Mouse (Mus musculus): ENCODE results near the gene Gstm7.
"Not testable (repeated sequence)": the region's sequence is repeated elsewhere in the genome, so short reads cannot be mapped to it uniquely, and the experiment has no call there.

Gene Gstm7

GRCm38 (mm10) chr3:107931670-107932069 is at the start of gene Gstm7:
TSS of gene Gstm7 (minus strand) at chr3:107931817.
- DNase-seq (ENCODE audit: low spot score in 2 of 2), result peak; percentile 97 to 98

- no peak for DNase-seq (ENCODE audit: low spot score in 2 of 2)
These were observed 49.6 kb upstream of the Gstm7 start for GRCm38 (mm10) chr3:107981261-107981660.

GRCm38 (mm10) chr3:107977691-107978090 is 46.1 kb upstream of the Gstm7 start:
- no peak for DNase-seq (ENCODE audit: low spot score in 2 of 2)

- no peak for DNase-seq (ENCODE audit: low spot score in 2 of 2)
These were observed 42.6 kb upstream of the Gstm7 start for GRCm38 (mm10) chr3:107974237-107974636.

- DNase-seq (ENCODE audit: low spot score in 2 of 2), result no peak
These were observed 40.5 kb upstream of the Gstm7 start for GRCm38 (mm10) chr3:107972070-107972469.

GRCm38 (mm10) chr3:107971101-107971500 is 39.5 kb upstream of the Gstm7 start:
- DNase-seq (ENCODE audit: low spot score in 2 of 2), result not testable (repeated sequence)

- no peak for DNase-seq (ENCODE audit: low spot score in 2 of 2)
These were observed 37.2 kb upstream of the Gstm7 start, which contains the start of gene Gstm3 for GRCm38 (mm10) chr3:107968724-107969395. TSS of gene Gstm3 (minus strand) at chr3:107969283.

- DNase-seq (ENCODE audit: low spot score in 2 of 2), result no peak
These were observed 35.0 kb upstream of the Gstm7 start for GRCm38 (mm10) chr3:107966631-107967030.

GRCm38 (mm10) chr3:107965592-107965991 is 34.0 kb upstream of the Gstm7 start:
- DNase-seq (ENCODE audit: low spot score in 2 of 2), result no peak

- no peak for DNase-seq (ENCODE audit: low spot score in 2 of 2)
These were observed 33.2 kb upstream of the Gstm7 start for GRCm38 (mm10) chr3:107964656-107965308.

GRCm38 (mm10) chr3:107964026-107964425 is 32.4 kb upstream of the Gstm7 start:
- no peak for DNase-seq (ENCODE audit: low spot score in 2 of 2)

- DNase-seq (ENCODE audit: low spot score in 2 of 2), result not testable (repeated sequence)
These were observed 23.6 kb upstream of the Gstm7 start for GRCm38 (mm10) chr3:107955260-107955659.

- no peak for DNase-seq (ENCODE audit: low spot score in 2 of 2)
These were observed 22.3 kb upstream of the Gstm7 start for GRCm38 (mm10) chr3:107953906-107954305.

GRCm38 (mm10) chr3:107953328-107953755 is 21.7 kb upstream of the Gstm7 start:
- DNase-seq (ENCODE audit: low spot score in 2 of 2), result peak; percentile 40 to 42

- DNase-seq (ENCODE audit: low spot score in 2 of 2), result no peak
These were observed 18.9 kb upstream of the Gstm7 start for GRCm38 (mm10) chr3:107950531-107950930.

GRCm38 (mm10) chr3:107949461-107949860 is 17.8 kb upstream of the Gstm7 start:
- not testable (repeated sequence) for DNase-seq (ENCODE audit: low spot score in 2 of 2)

- DNase-seq (ENCODE audit: low spot score in 2 of 2), result no peak
These were observed 14.1 kb upstream of the Gstm7 start for GRCm38 (mm10) chr3:107945729-107946128.

GRCm38 (mm10) chr3:107943239-107943990 is 11.8 kb upstream of the Gstm7 start, which contains the start of gene Gstm6:
TSS of gene Gstm6 (minus strand) at chr3:107943749.
- no peak for DNase-seq (ENCODE audit: low spot score in 2 of 2)

- DNase-seq (ENCODE audit: low spot score in 2 of 2), result no peak
These were observed 9.6 kb upstream of the Gstm7 start for GRCm38 (mm10) chr3:107941261-107941660.

GRCm38 (mm10) chr3:107940524-107940923 is 8.9 kb upstream of the Gstm7 start:
- DNase-seq (ENCODE audit: low spot score in 2 of 2), result no peak

- peak in 1 of 2 experiments; percentile 65 for DNase-seq (ENCODE audit: low spot score in 2 of 2)
These were observed 8.2 kb upstream of the Gstm7 start for GRCm38 (mm10) chr3:107939830-107940229.

- peak in 1 of 2 experiments; percentile 56 for DNase-seq (ENCODE audit: low spot score in 2 of 2)
These were observed 7.8 kb upstream of the Gstm7 start for GRCm38 (mm10) chr3:107939403-107939802.
